Mouse (Mus musculus) C2C12 (cell line): ENCODE measurements around the gene Tgfbr3. TPM values are rescaled to one million over a fixed set of nuclear protein-coding genes. Genes with fewer than 3 reads are reported as not detected.
A peak's percentile ranks its signal among the peaks of the same experiment; 100 is the strongest.

Experiments
- H3K27me3 ChIP-seq: one replicate; pipeline ENCODE4 v1.6.1; 2011; ENCODE audit not compliant: control insufficient read depth, insufficient read depth, insufficient read length
- H3K36me3 ChIP-seq: one replicate; pipeline ENCODE4 v1.6.1; 2011; ENCODE audit not compliant: control insufficient read depth, insufficient read depth
- H3K4me3 ChIP-seq: one replicate; pipeline ENCODE4 v1.5.1; 2011; ENCODE audit warnings: mild to moderate bottlenecking, control low read depth; ENCODE audit not compliant: poor library complexity, insufficient read depth, severe bottlenecking
- H3K79me2 ChIP-seq: one replicate; pipeline ENCODE4 v1.6.1; 2011; ENCODE audit not compliant: control insufficient read depth, insufficient read depth
- H3K79me3 ChIP-seq: one replicate; pipeline ENCODE4 v1.6.1; 2011; ENCODE audit warnings: low read depth, control low read depth
- H3ac ChIP-seq: one replicate; pipeline ENCODE3; 2011; ENCODE audit warnings: low read depth; ENCODE audit not compliant: control insufficient read depth, insufficient read length
- CEBPB ChIP-seq: IDR thresholded peaks from one replicate; pipeline ENCODE4 v1.6.1; 2011; ENCODE audit warnings: low read depth, mild to moderate bottlenecking, control low read depth, moderate library complexity
- CTCF ChIP-seq: IDR thresholded peaks from one replicate; pipeline ENCODE4 v1.5.1; 2011; ENCODE audit not compliant: control insufficient read depth, insufficient read depth, insufficient read length
- FOSL1 ChIP-seq: IDR thresholded peaks from one replicate; pipeline ENCODE4 v1.8.0; 2011; ENCODE audit warnings: mild to moderate bottlenecking, low read length; ENCODE audit not compliant: poor library complexity, insufficient read depth, severe bottlenecking
- MAX ChIP-seq: IDR thresholded peaks from one replicate; pipeline ENCODE4 v1.6.1; 2011; ENCODE audit warnings: mild to moderate bottlenecking, control low read depth
- MYOD1 ChIP-seq: IDR thresholded peaks from one replicate; pipeline ENCODE4 v1.6.1; 2011; ENCODE audit warnings: low read depth; ENCODE audit not compliant: control insufficient read depth, insufficient read length
- MYOG ChIP-seq: IDR thresholded peaks from one replicate; pipeline ENCODE4 v1.6.1; 2011; ENCODE audit not compliant: control insufficient read depth, insufficient read length; ENCODE audit errors: extremely low read depth
- USF1 ChIP-seq: IDR thresholded peaks from one replicate; pipeline ENCODE4 v1.6.1; 2011; ENCODE audit warnings: low read depth, mild to moderate bottlenecking, control low read depth, moderate library complexity
- polyA plus RNA-seq: library from polyadenylated mRNA; unstranded; fragments of >200 nt; fragmentation: generic; extraction: Trizol; gene quantifications from one replicate; pipeline ENCODE4 v1.2.1, GENCODE M21; 2012; ENCODE audit warnings: missing spikeins

Tgfbr3 gene
- polyA plus RNA-seq, 1 experiment: 0.20 TPM

DNA sequence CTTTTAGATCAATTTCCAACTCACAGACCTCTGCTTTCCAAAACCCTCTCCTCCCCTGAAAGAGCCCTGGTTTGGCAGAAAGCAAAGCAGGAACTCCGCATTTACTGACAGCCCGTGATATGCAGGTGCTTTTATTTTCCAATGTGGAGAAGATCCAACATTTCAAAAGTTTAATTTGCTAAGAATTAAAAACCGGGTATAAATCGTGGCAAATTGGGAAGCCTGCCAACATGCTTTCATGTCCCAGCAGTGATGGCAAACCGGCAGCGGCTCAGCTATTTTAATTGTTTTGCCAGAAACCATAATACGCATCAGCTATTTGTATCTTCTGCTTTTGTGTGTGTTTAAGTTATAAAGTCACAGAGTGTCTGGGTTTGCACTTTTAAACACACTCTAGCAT, 162.9 kb downstream of the Tgfbr3 start:
- H3K36me3 ChIP-seq: no peaks in the 10 kb centered on the region
- no peaks in the 10 kb centered on the region for H3K79me2 ChIP-seq
- H3ac ChIP-seq: no peak overlapping the region
- H3K4me3 ChIP-seq: no peak overlapping the region
- no peaks in the 10 kb centered on the region for H3K27me3 ChIP-seq
- H3K79me3 ChIP-seq: no peaks in the 10 kb centered on the region
- TF ChIP-seq MYOG: no peak
- TF ChIP-seq USF1: no peak
- no peak for TF ChIP-seq CEBPB
- no peak for TF ChIP-seq CTCF
- TF ChIP-seq MAX: no peak
- TF ChIP-seq FOSL1: no peak
- TF ChIP-seq MYOD1: no peak

GRCm38 (mm10) chr5:107125131-107125530, 164.3 kb downstream of the Tgfbr3 start:
- Histone ChIP-seq H3K79me3 (no peaks in the 10 kb centered on the region), H3ac (no peak overlapping the region), H3K27me3 (no peaks in the 10 kb centered on the region), H3K79me2 (no peaks in the 10 kb centered on the region), H3K4me3 (no peak overlapping the region), H3K36me3 (no peaks in the 10 kb centered on the region)
- TF ChIP-seq MYOG (no peak), CTCF (no peak), MAX (no peak), USF1 (no peak), FOSL1 (no peak), MYOD1 (no peak), CEBPB (no peak)

DNA sequence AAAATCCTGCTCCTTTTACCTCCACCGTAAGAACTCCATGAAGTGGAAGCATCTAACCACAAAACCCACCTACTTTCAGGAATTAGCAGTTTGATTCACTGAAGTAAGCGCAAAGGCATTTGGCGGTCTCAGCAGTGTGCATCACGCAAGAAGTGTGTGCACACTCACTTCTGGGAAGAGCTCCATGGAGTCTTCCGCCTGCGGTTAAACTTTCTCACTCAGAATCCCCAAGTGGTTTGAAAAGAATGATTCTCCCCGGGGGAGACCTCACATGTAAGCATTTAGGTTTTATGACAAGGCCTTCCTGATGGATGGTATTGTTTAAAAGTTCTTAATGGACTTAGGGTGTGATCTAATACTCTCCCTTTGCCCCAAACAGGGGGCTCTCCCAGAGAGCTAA, 164.9 kb downstream of the Tgfbr3 start:
- no peak overlapping the region for H3ac ChIP-seq
- H3K27me3 ChIP-seq: no peaks in the 10 kb centered on the region
- TF ChIP-seq MYOD1: no peak
- peak; percentile 58 for TF ChIP-seq CEBPB
- peak; percentile 33 for TF ChIP-seq FOSL1
- H3K4me3 ChIP-seq: no peak overlapping the region
- no peaks in the 10 kb centered on the region for H3K79me2 ChIP-seq
- no peaks in the 10 kb centered on the region for H3K79me3 ChIP-seq
- no peaks in the 10 kb centered on the region for H3K36me3 ChIP-seq

GRCm38 (mm10) chr5:107122622-107123021, 166.8 kb downstream of the Tgfbr3 start:
- Histone ChIP-seq H3K4me3 (no peak overlapping the region), H3K79me2 (no peaks in the 10 kb centered on the region), H3K36me3 (no peaks in the 10 kb centered on the region), H3K27me3 (no peaks in the 10 kb centered on the region), H3ac (no peak overlapping the region), H3K79me3 (no peaks in the 10 kb centered on the region)
- TF ChIP-seq FOSL1: no peak
- TF ChIP-seq MYOD1: no peak
- no peak for TF ChIP-seq MYOG
- TF ChIP-seq CTCF: no peak
- TF ChIP-seq CEBPB: no peak
- TF ChIP-seq MAX: no peak
- no peak for TF ChIP-seq USF1

DNA sequence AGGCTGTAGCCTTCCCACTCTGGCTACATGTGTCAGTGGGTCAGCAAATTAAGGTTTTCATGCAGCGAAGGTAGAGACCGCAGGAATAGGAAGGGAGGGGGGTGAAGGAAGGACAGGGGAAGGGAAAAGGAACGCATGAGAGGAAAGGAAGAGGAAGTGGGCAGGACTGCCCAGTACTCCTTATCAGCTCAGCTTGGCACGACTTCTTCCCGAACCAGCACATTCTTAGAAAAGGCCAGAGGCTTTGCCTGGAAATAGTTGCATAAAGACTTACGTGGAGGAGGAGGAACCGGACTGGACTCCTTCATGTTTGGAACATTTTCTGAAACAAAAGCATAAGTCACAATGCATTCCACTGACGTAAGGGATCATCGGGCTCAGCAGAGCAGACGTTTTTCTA, 168.3 kb downstream of the Tgfbr3 start:
- H3ac ChIP-seq: no peak overlapping the region
- no peaks in the 10 kb centered on the region for H3K79me2 ChIP-seq
- no peak for TF ChIP-seq FOSL1
- no peak for TF ChIP-seq MYOG
- no peak for TF ChIP-seq CTCF
- TF ChIP-seq MYOD1: no peak
- H3K79me3 ChIP-seq: no peaks in the 10 kb centered on the region
- no peak overlapping the region for H3K4me3 ChIP-seq
- H3K36me3 ChIP-seq: no peaks in the 10 kb centered on the region
- H3K27me3 ChIP-seq: no peaks in the 10 kb centered on the region

DNA sequence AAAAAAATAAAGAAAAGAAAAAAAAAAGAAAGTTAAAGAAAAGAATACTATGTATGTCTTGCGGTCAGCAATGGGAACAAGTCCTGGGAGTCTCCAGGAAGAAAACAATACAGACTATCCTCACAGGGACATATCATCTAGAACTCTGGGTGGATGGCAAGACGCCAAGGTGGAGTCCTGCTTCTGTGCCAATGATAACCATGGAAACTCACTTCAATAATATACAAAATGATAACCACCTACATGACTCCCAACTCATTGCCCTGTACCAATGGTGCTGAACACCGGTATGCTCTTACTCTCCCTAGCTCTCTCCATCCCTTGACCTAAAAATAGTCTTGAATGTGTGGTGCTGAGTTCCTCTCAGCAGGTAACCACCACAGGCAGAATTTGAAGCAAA, 168.8 kb downstream of the Tgfbr3 start:
- H3K79me3 ChIP-seq: no peaks in the 10 kb centered on the region
- H3K27me3 ChIP-seq: no peaks in the 10 kb centered on the region
- no peak overlapping the region for H3ac ChIP-seq
- no peak overlapping the region for H3K4me3 ChIP-seq
- H3K36me3 ChIP-seq: no peaks in the 10 kb centered on the region
- TF ChIP-seq CEBPB (no peak), FOSL1 (no peak), CTCF (no peak), MYOD1 (no peak), MYOG (no peak), USF1 (no peak), MAX (no peak)
- H3K79me2 ChIP-seq: no peaks in the 10 kb centered on the region
